Mouse (Mus musculus): ENCODE measurements around the gene 1700088E04Rik.

DNA sequence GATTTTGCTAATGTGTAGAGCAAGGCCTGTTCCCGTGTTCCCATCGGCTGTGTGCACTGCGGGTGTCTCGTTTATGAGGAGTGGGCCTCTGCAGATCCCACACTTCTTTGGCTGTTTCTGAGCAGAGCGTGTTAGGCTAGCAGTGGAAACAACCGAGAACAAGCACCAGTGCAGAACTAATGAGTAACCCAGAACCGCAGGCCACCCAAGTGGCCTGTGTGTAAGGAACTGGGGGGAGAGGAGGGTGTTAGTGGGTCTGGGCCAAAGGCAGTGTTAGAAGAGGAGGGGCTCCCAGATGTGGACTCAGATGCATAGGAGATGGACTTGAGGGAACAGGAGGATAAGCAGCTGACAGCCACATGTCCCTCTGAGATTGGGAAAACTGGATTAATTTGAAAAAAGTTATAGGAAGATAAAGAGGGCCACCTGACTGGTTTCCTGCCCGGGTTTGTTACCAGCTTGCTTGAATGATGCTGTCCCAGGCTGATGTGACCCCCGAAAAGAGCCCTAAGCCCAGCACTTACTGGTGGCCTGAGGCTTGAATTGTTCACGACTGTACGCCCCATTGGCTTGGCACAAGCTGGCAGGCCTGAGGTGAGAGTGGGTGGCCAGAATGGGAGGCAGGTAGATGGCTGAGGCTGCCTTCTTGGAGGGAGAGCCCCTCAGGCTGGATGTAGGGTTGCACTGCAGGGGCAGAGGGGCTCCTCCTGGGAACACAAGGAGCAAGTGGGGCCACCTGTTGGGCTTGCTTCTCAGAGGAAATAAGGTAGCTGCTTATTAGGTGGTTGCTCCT is 5.1 kb downstream of the 1700088E04Rik start:
- TF ChIP-seq HCFC1 (IDR thresholded peaks at IDR 0.05; ENCODE audit: borderline replicate concordance, insufficient read depth, low read length) (no peak), CHD2 (IDR thresholded peaks at IDR 0.05; ENCODE audit: low read depth, low read length) (no peak), ZNF384 (IDR thresholded peaks at IDR 0.05; ENCODE audit: low read depth, low read length) (no peak)

Measured in ES-E14 (cell line).